Comparison of ENCODE assay signal across 15 mouse cellular contexts in the genomic region with DNA sequence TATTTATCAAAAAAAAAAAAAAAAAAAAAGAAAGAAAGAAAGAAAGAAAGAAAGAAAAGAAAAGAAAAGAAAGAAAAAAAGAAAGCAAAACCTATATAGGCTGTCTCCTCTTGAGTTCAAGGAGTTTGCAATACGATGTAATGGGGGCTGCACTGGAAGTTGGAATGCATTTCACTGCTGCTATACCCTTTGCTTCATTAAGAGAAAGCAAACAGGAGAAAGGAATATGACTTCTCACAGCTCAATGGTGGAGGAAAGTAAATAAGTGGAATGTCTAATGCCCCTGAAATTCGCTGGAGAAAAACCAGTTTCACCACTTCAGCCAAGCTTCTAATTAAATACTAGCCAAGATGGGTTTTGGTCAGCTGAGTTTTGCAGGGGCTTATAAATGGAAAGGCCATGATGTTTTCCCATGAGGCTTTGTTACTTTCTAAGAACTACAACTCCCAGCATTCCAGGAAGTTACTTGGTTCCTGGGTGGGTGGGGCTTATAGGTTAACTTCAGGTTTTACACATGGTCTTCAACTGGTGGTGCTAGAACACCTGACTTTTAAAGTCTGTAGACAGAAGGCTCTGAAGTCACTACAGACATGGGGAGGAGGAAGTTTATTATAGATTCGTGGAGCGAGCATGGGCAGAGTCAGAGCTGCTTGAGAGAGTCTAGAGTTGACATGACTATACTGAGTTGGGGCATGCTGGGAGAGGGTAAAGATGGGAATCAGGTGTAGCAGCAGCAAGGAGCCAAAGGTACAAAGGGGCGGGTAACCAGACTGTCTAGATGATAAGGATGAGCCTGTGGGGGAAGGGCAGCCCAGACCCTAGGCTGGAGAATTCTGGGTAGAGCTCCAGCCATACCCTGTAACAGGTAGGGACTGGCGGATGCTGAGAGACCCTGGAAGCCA. TPM values are rescaled to one million over a fixed set of nuclear protein-coding genes. Genes with fewer than 3 reads are reported as not detected.
DNase-seq lines count a peak whose midpoint lies in the region; ATAC-seq lines count a peak whose summit lies in the region.
"Had no signal": no experiment of that assay in that cellular context is flagged by ENCODE, and none has a peak within 500 bp of the region (broad histone marks: within the 10 kb centered on the region; RNA-seq: fewer than 3 reads in every experiment).

No protein-coding gene starts in this region.

- no peak for DNase-seq in kidney, postnatal 25 days
- DNase-seq in 3T3-L1 (ENCODE audit: low read depth, low spot score) (peak; percentile 10), ES-CJ7 (ENCODE audit: low read depth, low spot score) (peak; percentile 77)
- DNase-seq in adrenal gland, adult 2 months = no peak
- no peak for DNase-seq in cerebellum, postnatal 10 days
- no peak for DNase-seq in heart, embryonic 10.5 days (ENCODE audit: low spot score)
- DNase-seq: cerebellum, adult 18-20 months; kidney, postnatal 36 days; layer of hippocampus, postnatal 36 days had no signal

- no peak overlapping the region for H3K4me2 ChIP-seq in kidney, embryonic 14.5 days (replicated peaks; ENCODE audit: low read depth, low read length)
- no peak overlapping the region for H3K4me2 ChIP-seq in midbrain, embryonic 13.5 days (replicated peaks)
- H3K4me2 ChIP-seq: embryonic facial prominence, embryonic 13.5 days; forebrain, embryonic 15.5 days; limb, embryonic 15.5 days had no signal

- 80% methylated on average over 6 of the region's 6 CpGs for WGBS in kidney, embryonic 14.5 days
- 84% methylated on average over 6 of the region's 6 CpGs for WGBS in midbrain, embryonic 13.5 days
- WGBS in heart, embryonic 10.5 days = 70% methylated on average over 6 of the region's 6 CpGs

- 0 out of 2 replicates have a peak, but pooled peaks have one; percentile 49 for ATAC-seq in kidney, embryonic 14.5 days (ENCODE audit: low FRiP score, low TSS enrichment)
- peak; percentile 69 for ATAC-seq in midbrain, embryonic 13.5 days
- ATAC-seq: forebrain, embryonic 15.5 days had no signal

- H3K27ac ChIP-seq in kidney, embryonic 14.5 days (ENCODE audit: low read depth, low read length) = no peak overlapping the region
- H3K27ac ChIP-seq in midbrain, embryonic 13.5 days = no peak overlapping the region
- no peak overlapping the region for H3K27ac ChIP-seq in heart, embryonic 10.5 days
- H3K27ac ChIP-seq: embryonic facial prominence, embryonic 13.5 days; forebrain, embryonic 15.5 days; limb, embryonic 15.5 days had no signal

- no peaks in the 10 kb centered on the region for H3K36me3 ChIP-seq in kidney, embryonic 14.5 days (ENCODE audit: control insufficient read depth, insufficient read depth, low read length)
- no peaks in the 10 kb centered on the region for H3K36me3 ChIP-seq in midbrain, embryonic 13.5 days
- H3K36me3 ChIP-seq in heart, embryonic 10.5 days = no peaks in the 10 kb centered on the region
- H3K36me3 ChIP-seq: embryonic facial prominence, embryonic 13.5 days; forebrain, embryonic 15.5 days; heart, embryonic 12.5 days; limb, embryonic 15.5 days had no signal

- peaks cover 6% of the 10 kb centered on the region; the same call in 1 of the 2 replicates for H3K4me1 ChIP-seq in kidney, embryonic 14.5 days (ENCODE audit: control insufficient read depth, insufficient read depth, low read length)
- H3K4me1 ChIP-seq in midbrain, embryonic 13.5 days (replicated peaks) = peaks cover 4% of the 10 kb centered on the region; the same call in 1 of the 2 replicates
- peaks cover 5% of the 10 kb centered on the region; the same call in 1 of the 2 replicates for H3K4me1 ChIP-seq in heart, embryonic 10.5 days
- H3K4me1 ChIP-seq: limb, embryonic 15.5 days had no signal

- H3K9ac ChIP-seq in kidney, embryonic 14.5 days (ENCODE audit: low read depth, low read length) = no peak overlapping the region
- no peak overlapping the region for H3K9ac ChIP-seq in midbrain, embryonic 13.5 days (replicated peaks)
- H3K9ac ChIP-seq: embryonic facial prominence, embryonic 13.5 days; forebrain, embryonic 15.5 days; heart, embryonic 12.5 days; limb, embryonic 15.5 days had no signal

- no peaks in the 10 kb centered on the region for H3K9me3 ChIP-seq in kidney, embryonic 14.5 days (ENCODE audit: control insufficient read depth, low read length)
- H3K9me3 ChIP-seq in midbrain, embryonic 13.5 days = no peaks in the 10 kb centered on the region
- H3K9me3 ChIP-seq in heart, embryonic 10.5 days = no peaks in the 10 kb centered on the region
- H3K9me3 ChIP-seq: embryonic facial prominence, embryonic 13.5 days; forebrain, embryonic 15.5 days; heart, embryonic 12.5 days; limb, embryonic 15.5 days had no signal

- H3K27me3 ChIP-seq in kidney, embryonic 14.5 days (ENCODE audit: control insufficient read depth, insufficient read depth, low read length) = no peaks in the 10 kb centered on the region
- H3K27me3 ChIP-seq in midbrain, embryonic 13.5 days = no peaks in the 10 kb centered on the region
- no peaks in the 10 kb centered on the region for H3K27me3 ChIP-seq in heart, embryonic 10.5 days (ENCODE audit: insufficient read depth, poor library complexity, severe bottlenecking)
- H3K27me3 ChIP-seq: embryonic facial prominence, embryonic 13.5 days; forebrain, embryonic 15.5 days; heart, embryonic 12.5 days; limb, embryonic 15.5 days had no signal

- H3K4me3 ChIP-seq in kidney, embryonic 14.5 days (ENCODE audit: low read length) = no peak overlapping the region
- H3K4me3 ChIP-seq in midbrain, embryonic 13.5 days (replicated peaks) = no peak overlapping the region
- no peak overlapping the region for H3K4me3 ChIP-seq in heart, embryonic 10.5 days
- H3K4me3 ChIP-seq: embryonic facial prominence, embryonic 13.5 days; forebrain, embryonic 15.5 days; heart, embryonic 12.5 days; limb, embryonic 15.5 days had no signal

RNA-seq across cellular contexts. Expression of a gene that starts 59.8 kb away (rescaled TPM):
- 60.4 and 65.6 TPM in 2 replicates for polyA plus RNA-seq in kidney, embryonic 14.5 days (2014; fragmentation: Nextera tagmentation; extraction: Ambion mirVana)
- 12.0 and 13.0 TPM in 2 replicates for polyA plus RNA-seq in midbrain, embryonic 13.5 days (2015; fragmentation: Nextera tagmentation; extraction: Ambion mirVana)
- total RNA-seq in adrenal gland, adult 2 months (2021) = 10 to 100 TPM; 24.7 to 32.7 TPM
- 10.5 and 12.1 TPM in 2 replicates for polyA plus RNA-seq in adrenal gland, adult 2 months (2012; rRNA removed)
- polyA plus RNA-seq in heart, embryonic 10.5 days (2016; fragmentation: Nextera tagmentation; extraction: Ambion mirVana) = 105 and 111 TPM in 2 replicates

Comparison
In these comparisons a context has a peak if more than half of its experiments do, and no peak if none do; other contexts are left out.
1. DNase-seq: peak in 3T3-L1 (single experiment) and ES-CJ7 (single experiment); none in kidney, postnatal 25 days (0 of 2), adrenal gland, adult 2 months (single experiment), cerebellum, postnatal 10 days (0 of 2) and heart, embryonic 10.5 days (single experiment).